Mouse (Mus musculus): Measurements from ENCODE around the gene Ppp1r36. TPM values are rescaled to one million over a fixed set of nuclear protein-coding genes. Genes with fewer than 3 reads are reported as not detected.
A peak's percentile ranks its signal among the peaks of the same experiment; 100 is the strongest.

Gene Ppp1r36
- polyA plus RNA-seq, 1 experiment from 2014 or later, result 4.5 TPM

GRCm38 (mm10) chr12:76479836-76480495 lies 62.6 kb downstream of the Ppp1r36 start:
- 84% methylated on average over 4 of the region's 4 CpGs for WGBS
- H3K4me1 ChIP-seq, result peaks cover 27% of the 10 kb centered on the region

GRCm38 (mm10) chr12:76482446-76482845 lies 65.1 kb downstream of the Ppp1r36 start:
- Histone ChIP-seq H3K4me2 (replicated peaks) (no peak overlapping the region), H3K4me1 (peaks cover 25% of the 10 kb centered on the region), H3K27me3 (no peaks in the 10 kb centered on the region), H3K4me3 (no peak overlapping the region), H3K9ac (no peak overlapping the region), H3K27ac (no peak overlapping the region), H3K9me3 (no peaks in the 10 kb centered on the region), H3K36me3 (no peaks in the 10 kb centered on the region)
- WGBS, result 80% methylated on average over 2 of the region's 2 CpGs
- ATAC-seq (ENCODE audit: low FRiP score, low read depth), result no peak

More at GRCm38 (mm10) chr12:76479836-76480495, 62.6 kb downstream of the Ppp1r36 start:
- H3K27me3 ChIP-seq, result no peaks in the 10 kb centered on the region
- no peak overlapping the region for H3K27ac ChIP-seq
- no peak for ATAC-seq (ENCODE audit: low FRiP score, low read depth)
- H3K4me2 ChIP-seq (replicated peaks), result no peak overlapping the region
- no peaks in the 10 kb centered on the region for H3K36me3 ChIP-seq
- no peak overlapping the region for H3K4me3 ChIP-seq
- no peaks in the 10 kb centered on the region for H3K9me3 ChIP-seq
- no peak overlapping the region for H3K9ac ChIP-seq

GRCm38 (mm10) chr12:76482948-76483347 lies 65.6 kb downstream of the Ppp1r36 start:
- peaks cover 20% of the 10 kb centered on the region for H3K4me1 ChIP-seq
- H3K27ac ChIP-seq, result no peak overlapping the region
- no peak overlapping the region for H3K9ac ChIP-seq
- H3K4me2 ChIP-seq (replicated peaks), result no peak overlapping the region
- H3K9me3 ChIP-seq, result no peaks in the 10 kb centered on the region
- no peaks in the 10 kb centered on the region for H3K36me3 ChIP-seq
- no peak overlapping the region for H3K4me3 ChIP-seq
- 81% methylated on average over 2 of the region's 2 CpGs for WGBS
- no peak for ATAC-seq (ENCODE audit: low FRiP score, low read depth)
- H3K27me3 ChIP-seq, result no peaks in the 10 kb centered on the region

GRCm38 (mm10) chr12:76484881-76485280 lies 67.5 kb downstream of the Ppp1r36 start:
- ATAC-seq (ENCODE audit: low FRiP score, low read depth), result no peak
- Histone ChIP-seq H3K27ac (no peak overlapping the region), H3K27me3 (no peaks in the 10 kb centered on the region), H3K36me3 (no peaks in the 10 kb centered on the region), H3K4me3 (no peak overlapping the region), H3K9me3 (no peaks in the 10 kb centered on the region), H3K9ac (no peak overlapping the region), H3K4me1 (0 out of 2 replicates have a peak, but pooled peaks cover 2% of the 10 kb centered on the region), H3K4me2 (replicated peaks) (no peak overlapping the region)
- 37% methylated on average over 4 of the region's 4 CpGs for WGBS

- Histone ChIP-seq H3K4me1 (no peaks in the 10 kb centered on the region), H3K4me2 (replicated peaks) (no peak overlapping the region), H3K27me3 (no peaks in the 10 kb centered on the region), H3K27ac (no peak overlapping the region; the same call in 1 of the 2 replicates), H3K36me3 (no peaks in the 10 kb centered on the region), H3K9me3 (no peaks in the 10 kb centered on the region), H3K4me3 (no peak overlapping the region), H3K9ac (no peak overlapping the region)
- ATAC-seq (ENCODE audit: low FRiP score, low read depth), result peak; percentile 28; the same call in 1 of the 2 replicates
- 46% methylated on average over 11 of the region's 11 CpGs for WGBS
These were observed 68.0 kb downstream of the Ppp1r36 start for GRCm38 (mm10) chr12:76485381-76485780.

- peaks cover 11% of the 10 kb centered on the region; the same call in 1 of the 2 replicates for H3K9me3 ChIP-seq
- H3K9ac ChIP-seq, result no peak overlapping the region
- no peak overlapping the region for H3K4me2 ChIP-seq (replicated peaks)
- H3K27me3 ChIP-seq, result no peaks in the 10 kb centered on the region
- ATAC-seq (ENCODE audit: low FRiP score, low read depth), result no peak
- no peaks in the 10 kb centered on the region for H3K36me3 ChIP-seq
- no peak overlapping the region for H3K27ac ChIP-seq
- WGBS, result 81% methylated on average over 9 of the region's 9 CpGs
- no peaks in the 10 kb centered on the region for H3K4me1 ChIP-seq
- no peak overlapping the region for H3K4me3 ChIP-seq
These were observed 69.6 kb downstream of the Ppp1r36 start for GRCm38 (mm10) chr12:76486943-76487342.

Other genes starting within 250 kb of the Ppp1r36 start
- 0.41 and 0.43 TPM in 2 replicates for gene Esr2, start 240.3 kb upstream of the Ppp1r36 start, polyA plus RNA-seq (2015; fragmentation: Nextera tagmentation; extraction: Ambion mirVana)
- 0.27 TPM in 1 of 2 replicates, not detected in the other for gene Tex21, start 170.8 kb upstream of the Ppp1r36 start, polyA plus RNA-seq (2015; fragmentation: Nextera tagmentation; extraction: Ambion mirVana)
- 63.7 and 74.6 TPM in 2 replicates for gene Mthfd1, start 162.2 kb upstream of the Ppp1r36 start, polyA plus RNA-seq (2015; fragmentation: Nextera tagmentation; extraction: Ambion mirVana)
- gene Akap5, start 92.6 kb upstream of the Ppp1r36 start, polyA plus RNA-seq (2015; fragmentation: Nextera tagmentation; extraction: Ambion mirVana), result 2.1 and 2.3 TPM in 2 replicates
- gene Zbtb25, start 47.9 kb upstream of the Ppp1r36 start, polyA plus RNA-seq (2015; fragmentation: Nextera tagmentation; extraction: Ambion mirVana), result 21.6 and 22.3 TPM in 2 replicates
- 8.9 and 10.1 TPM in 2 replicates for gene Zbtb1, start 47.3 kb upstream of the Ppp1r36 start, polyA plus RNA-seq (2015; fragmentation: Nextera tagmentation; extraction: Ambion mirVana)
- gene Hspa2, start 13.4 kb upstream of the Ppp1r36 start, polyA plus RNA-seq (2015; fragmentation: Nextera tagmentation; extraction: Ambion mirVana), result 6.7 TPM in 2 replicates
- gene Plekhg3, start 113.4 kb downstream of the Ppp1r36 start, polyA plus RNA-seq (2015; fragmentation: Nextera tagmentation; extraction: Ambion mirVana), result 5.6 and 7.2 TPM in 2 replicates